Mouse (Mus musculus): Measurements from ENCODE around the gene Cacna2d3.

- TF ChIP-seq EP300 (IDR thresholded peaks at IDR 0.05; ENCODE audit: low read depth) (no peak), CTCF (IDR thresholded peaks at IDR 0.05; ENCODE audit: low read depth) (no peak)
Observed at GRCm38 (mm10) chr14:29334216-29334615, 387.4 kb downstream of the Cacna2d3 start.

Data from liver, embryonic 14.5 days (tissue).